Comparison of ENCODE assay signal across 22 mouse cellular contexts in the genomic region with DNA sequence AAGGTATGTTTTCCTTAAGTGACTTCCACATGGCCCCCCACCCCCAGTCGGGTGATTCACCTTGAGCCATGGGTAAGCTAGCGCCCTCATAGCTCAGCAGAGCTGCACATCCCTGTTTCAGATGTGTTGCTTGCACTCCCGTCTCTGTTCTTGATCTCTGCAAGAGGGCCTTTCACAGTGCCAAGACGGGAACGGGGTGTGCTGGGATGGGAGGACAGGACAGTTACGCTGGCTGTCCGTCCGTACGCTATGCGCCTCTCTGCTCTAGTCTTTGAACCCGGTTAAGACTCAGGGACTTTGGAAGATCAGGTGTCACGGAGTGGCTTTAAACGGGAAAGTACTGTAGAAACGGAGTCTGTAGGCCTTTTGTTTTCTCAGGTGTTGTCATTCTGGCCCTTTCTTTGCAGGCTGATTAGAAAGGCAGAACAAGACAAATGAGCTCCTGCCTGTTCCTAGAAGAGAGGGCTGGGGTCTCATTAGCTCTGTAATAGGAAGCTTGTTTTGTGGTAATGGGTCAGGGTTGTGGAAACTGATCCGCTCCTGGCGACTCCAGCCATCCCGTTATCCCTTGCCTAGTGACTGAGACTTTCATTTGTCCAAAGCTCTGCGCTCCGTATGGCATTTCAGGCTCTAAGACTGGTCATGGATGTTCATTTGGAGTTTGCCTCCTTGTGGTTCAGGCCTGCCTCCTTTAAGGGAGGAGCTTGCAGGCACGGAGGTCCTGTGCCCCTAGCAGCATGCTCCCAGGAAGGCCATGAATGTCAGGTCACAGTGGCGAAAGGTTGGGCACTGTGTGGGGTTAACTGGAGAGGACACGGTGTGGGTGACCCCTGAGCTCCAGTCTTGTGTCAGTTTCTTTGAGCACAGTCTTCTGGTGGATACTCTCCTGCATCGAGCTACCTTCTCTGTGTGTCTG. TPM values are rescaled to one million over a fixed set of nuclear protein-coding genes. Genes with fewer than 3 reads are reported as not detected.
A peak's percentile ranks its signal among the peaks of the same experiment; 100 is the strongest.
DNase-seq lines count a peak whose midpoint lies in the region; TF ChIP-seq lines count a peak whose summit lies in the region.
"Had no signal": no experiment of that assay in that cellular context is flagged by ENCODE, and none has a peak within 500 bp of the region (broad histone marks: within the 10 kb centered on the region; RNA-seq: fewer than 3 reads in every experiment).

No protein-coding gene starts in this region.

- no peaks in the 10 kb centered on the region for H3K9me3 ChIP-seq in E14TG2a.4 (ENCODE audit: low read length)
- no peaks in the 10 kb centered on the region for H3K9me3 ChIP-seq in ES-E14 (ENCODE audit: control insufficient read depth, insufficient read depth, low read depth, low read length)
- H3K9me3 ChIP-seq: hindbrain, embryonic 12.5 days; limb, embryonic 15.5 days; stomach, embryonic 15.5 days had no signal

- in situ Hi-C loops in ES-E14 (cut with MboI; ENCODE audit: low sequenced_read_pairs in 2 of 2, unreplicated experiment in 2 of 2): no loop called here

- H3K4me3 ChIP-seq in kidney, adult 2 months (ENCODE audit: insufficient read depth, low read depth, low read length): no peak overlapping the region
- H3K4me3 ChIP-seq in E14TG2a.4 (replicated peaks; ENCODE audit: low read length) (peak overlapping the region; percentile 30; the same call in 1 of the 2 replicates), ES-E14 (ENCODE audit: insufficient read depth in 1 of 2, low read depth in 1 of 2, low read length in 2 of 2, poor library complexity in 1 of 2, severe bottlenecking in 1 of 2) (no peak overlapping the region)
- H3K4me3 ChIP-seq: hindbrain, embryonic 12.5 days; limb, embryonic 15.5 days; stomach, embryonic 15.5 days had no signal

- H3K27ac ChIP-seq in kidney, adult 2 months (ENCODE audit: insufficient read depth, low read depth, low read length): no peak overlapping the region
- peak overlapping the region; percentile 14; the same call in 1 of the 2 replicates for H3K27ac ChIP-seq in ES-E14 (ENCODE audit: insufficient read depth, low read depth, low read length, poor library complexity, severe bottlenecking)
- H3K27ac ChIP-seq: hindbrain, embryonic 12.5 days; limb, embryonic 15.5 days; stomach, embryonic 15.5 days had no signal

- H3K36me3 ChIP-seq in kidney, adult 2 months (ENCODE audit: control insufficient read depth, insufficient read depth, low read length): peaks cover 3% of the 10 kb centered on the region
- H3K36me3 ChIP-seq in E14TG2a.4 (ENCODE audit: insufficient read depth, low read length) (peaks cover 78% of the 10 kb centered on the region), ES-E14 (ENCODE audit: control insufficient read depth, insufficient read depth, low read length, poor library complexity, severe bottlenecking) (peaks cover 44% of the 10 kb centered on the region)

- TF ChIP-seq POLR2A in kidney, adult 2 months (IDR thresholded peaks at IDR 0.05; ENCODE audit: low read depth, low read length): no peak

- TF ChIP-seq CTCF in kidney, adult 2 months (conservative IDR thresholded peaks at IDR 0.05; ENCODE audit: insufficient read depth, insufficient read length, low read depth, low read length): no peak
- TF ChIP-seq CTCF in E14TG2a.4 (conservative IDR thresholded peaks at IDR 0.05; ENCODE audit: low read length): no peak

- H3K4me1 ChIP-seq in kidney, adult 2 months (ENCODE audit: control insufficient read depth, insufficient read depth, low read length): peaks cover 31% of the 10 kb centered on the region
- H3K4me1 ChIP-seq in E14TG2a.4 (replicated peaks; ENCODE audit: low read depth, low read length) (peaks cover 94% of the 10 kb centered on the region), ES-E14 (ENCODE audit: control insufficient read depth in 2 of 2, insufficient read depth in 2 of 2, low read length in 2 of 2, poor library complexity in 1 of 2) (peaks cover 19 to 49% of the 10 kb centered on the region in 2 experiments)

- no peak overlapping the region for H3K9ac ChIP-seq in ES-E14 (ENCODE audit: insufficient read depth, low read depth, low read length, poor library complexity, severe bottlenecking)
- H3K9ac ChIP-seq: forebrain, postnatal 0 days; hindbrain, embryonic 12.5 days; limb, embryonic 15.5 days; liver, postnatal 0 days; stomach, embryonic 15.5 days had no signal

- H3K27me3 ChIP-seq in kidney, adult 2 months (replicated peaks; ENCODE audit: control insufficient read depth, insufficient read depth, low read length): no peaks in the 10 kb centered on the region
- H3K27me3 ChIP-seq in E14TG2a.4 (ENCODE audit: insufficient read depth, low read length): peaks cover 1% of the 10 kb centered on the region; the same call in 1 of the 2 replicates
- H3K27me3 ChIP-seq: hindbrain, embryonic 12.5 days; limb, embryonic 15.5 days; stomach, embryonic 15.5 days had no signal

- DNase-seq in kidney, adult 2 months: peak; percentile 47
- no peak for DNase-seq in kidney, adult 11 months
- DNase-seq in ES-E14 (ENCODE audit: low read depth, low spot score): no peak
- peak; percentile 9 for DNase-seq in induced T-regulatory cell, adult 2 months (ENCODE audit: low read depth)
- no peak for DNase-seq in adrenal gland, postnatal 25 days
- DNase-seq in cerebellum, adult 11 months: no peak
- DNase-seq: adrenal gland, postnatal 14 days; cerebellum, adult 2 months; forebrain, postnatal 0 days; heart, adult 18-20 months; liver, postnatal 0 days; lung, postnatal 14 days; right cerebral cortex, postnatal 14 days had no signal

- 65% methylated on average over 23 of the region's 23 CpGs for WGBS in kidney, adult 2 months

TF ChIP-seq in ES-E14, 5 proteins besides CTCF, POLR2A, EP300 and RAD21:
- TF ChIP-seq ZC3H11A (IDR thresholded peaks at IDR 0.05; ENCODE audit: borderline replicate concordance, low read depth, low read length) (no peak), HCFC1 (IDR thresholded peaks at IDR 0.05; ENCODE audit: borderline replicate concordance, insufficient read depth, low read length) (no peak), ZNF384 (IDR thresholded peaks at IDR 0.05; ENCODE audit: low read depth, low read length) (no peak), CHD2 (IDR thresholded peaks at IDR 0.05; ENCODE audit: low read depth, low read length) (no peak), MAFK (IDR thresholded peaks at IDR 0.05; ENCODE audit: insufficient read depth, low read depth, low read length) (no peak)

RNA-seq across cellular contexts. Expression of a gene that starts 3.7 kb away (rescaled TPM):
- polyA plus RNA-seq in kidney, adult 2 months (2012; rRNA removed): 30.6 and 31.4 TPM in 2 replicates
- total RNA-seq in ES-E14 (2012; rRNA removed): 5.3 and 10.1 TPM in 2 replicates
- total RNA-seq in adrenal gland, postnatal 25 days (2021): 7.6 and 8.9 TPM in 2 replicates

RNA-seq across cellular contexts. Expression of a gene that starts 5.8 kb away (rescaled TPM):
- polyA plus RNA-seq in kidney, adult 2 months (2012; rRNA removed): 5.9 TPM in 2 replicates
- total RNA-seq in ES-E14 (2012; rRNA removed): 2.0 and 3.0 TPM in 2 replicates
- 0.24 TPM in 1 of 2 replicates, not detected in the other for total RNA-seq in adrenal gland, postnatal 25 days (2021)
- total RNA-seq: adrenal gland, postnatal 14 days; gastrocnemius, adult 18-20 months; heart, adult 18-20 months; left cerebral cortex, postnatal 10 days had no signal
- polyA plus RNA-seq: heart, postnatal 0 days had no signal

RNA-seq across cellular contexts. Expression of a gene that starts 7.1 kb away (rescaled TPM):
- 77.5 and 83.7 TPM in 2 replicates for polyA plus RNA-seq in kidney, adult 2 months (2012; rRNA removed)
- 43.2 and 51.4 TPM in 2 replicates for total RNA-seq in ES-E14 (2012; rRNA removed)
- total RNA-seq in adrenal gland, postnatal 25 days (2021): 94.6 and 101 TPM in 2 replicates

RNA-seq across cellular contexts. Expression of a gene that starts 15.3 kb away (rescaled TPM):
- polyA plus RNA-seq in kidney, adult 2 months (2012; rRNA removed): 0.09 and 0.41 TPM in 2 replicates
- 6.7 and 16.0 TPM in 2 replicates for total RNA-seq in ES-E14 (2012; rRNA removed)
- 0.24 TPM in 1 of 2 replicates, not detected in the other for total RNA-seq in adrenal gland, postnatal 25 days (2021)
- total RNA-seq: common myeloid progenitor, adult 5-6 weeks; gastrocnemius, adult 18-20 months; heart, adult 18-20 months; megakaryocyte-erythroid progenitor cell, adult 5-6 weeks had no signal
- polyA plus RNA-seq: forebrain, postnatal 0 days; heart, postnatal 0 days; liver, postnatal 0 days had no signal

RNA-seq across cellular contexts. Expression of a gene that starts 17.9 kb away (rescaled TPM):
- 9.8 and 10.6 TPM in 2 replicates for polyA plus RNA-seq in kidney, adult 2 months (2012; rRNA removed)
- total RNA-seq in ES-E14 (2012; rRNA removed): 28.7 and 30.7 TPM in 2 replicates
- 25.8 and 33.1 TPM in 2 replicates for total RNA-seq in adrenal gland, postnatal 25 days (2021)

Comparison
In these comparisons a context has a peak if more than half of its experiments do, and no peak if none do; other contexts are left out.
1. DNase-seq: peak in kidney, adult 2 months (single experiment) and induced T-regulatory cell, adult 2 months (single experiment); none in kidney, adult 11 months (single experiment), ES-E14 (single experiment), adrenal gland, postnatal 25 days (single experiment) and cerebellum, adult 11 months (single experiment).